ENCODE assay signal across 20 mouse cellular contexts in the genomic region with DNA sequence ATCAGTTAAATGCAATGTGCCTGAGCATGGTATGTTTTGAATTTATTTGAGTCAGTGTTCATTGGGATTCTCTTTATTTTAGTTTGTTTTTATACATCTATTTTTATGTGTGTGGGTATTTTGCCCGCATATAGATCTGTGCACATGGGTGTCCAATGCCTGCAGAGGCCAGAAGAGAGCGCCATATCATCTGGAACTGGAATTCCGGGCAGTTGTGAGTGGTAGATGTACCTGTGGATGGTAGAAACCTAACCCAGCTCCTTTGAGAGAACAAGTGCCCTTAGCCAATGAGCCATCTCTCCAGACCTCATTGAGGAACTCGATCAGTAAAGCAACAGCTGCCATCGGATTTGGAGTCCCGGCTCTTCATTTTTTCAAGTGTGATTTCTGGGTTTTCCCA.
"Had no signal": no experiment of that assay in that cellular context is flagged by ENCODE, and none has a peak within 500 bp of the region (broad histone marks: within the 10 kb centered on the region; RNA-seq: fewer than 3 reads in every experiment).

No protein-coding gene starts in this region.

- H3K4me3 ChIP-seq: lung, embryonic 15.5 days; midbrain, embryonic 10.5 days; midbrain, embryonic 12.5 days; myocyte; neural tube, embryonic 13.5 days; neural tube, embryonic 15.5 days had no signal

- H3K27me3 ChIP-seq: lung, embryonic 15.5 days; midbrain, embryonic 12.5 days; neural tube, embryonic 13.5 days; neural tube, embryonic 15.5 days had no signal

- H3K36me3 ChIP-seq: lung, embryonic 15.5 days; midbrain, embryonic 10.5 days; midbrain, embryonic 12.5 days; neural tube, embryonic 13.5 days; neural tube, embryonic 15.5 days had no signal

- H3K9me3 ChIP-seq: lung, embryonic 15.5 days; midbrain, embryonic 10.5 days; midbrain, embryonic 12.5 days; neural tube, embryonic 13.5 days; neural tube, embryonic 15.5 days had no signal

- DNase-seq: lung, adult 18-20 months; lung, postnatal 10 days; lung, postnatal 4 days; midbrain, embryonic 14.5 days; retina, postnatal 1 day; right cerebral cortex, adult 18-20 months; right cerebral cortex, postnatal 25 days; right cerebral cortex, postnatal 4 days; spleen, adult 18-20 months; thymus, adult 2 months; thymus, postnatal 25 days; thymus, postnatal 4 days had no signal

- H3K4me1 ChIP-seq: lung, embryonic 15.5 days; midbrain, embryonic 10.5 days; midbrain, embryonic 12.5 days; neural tube, embryonic 13.5 days; neural tube, embryonic 15.5 days had no signal

- ATAC-seq: midbrain, embryonic 16.5 days had no signal

- H3K4me2 ChIP-seq: lung, embryonic 15.5 days; midbrain, embryonic 12.5 days; neural tube, embryonic 13.5 days; neural tube, embryonic 15.5 days had no signal

- H3K27ac ChIP-seq: liver, embryonic 14.5 days; lung, embryonic 15.5 days; midbrain, embryonic 10.5 days; midbrain, embryonic 12.5 days; neural tube, embryonic 13.5 days; neural tube, embryonic 15.5 days had no signal

- H3K9ac ChIP-seq: liver, embryonic 14.5 days; lung, embryonic 15.5 days; midbrain, embryonic 12.5 days; neural tube, embryonic 13.5 days; neural tube, embryonic 15.5 days had no signal
